Mouse (Mus musculus): ENCODE measurements at regions not wholly inside any gene's neighbourhood (a gene's known extent, or its start where the extent isn't known, plus 50 kb on each side); places are given as distances from the start of the nearest gene placed in this dataset.

- DNase-seq, result no peak
Observed at GRCm38 (mm10) chr10:29921658-29922057, 278.7 kb downstream of the Cenpw start.

GRCm38 (mm10) chr10:29897780-29898363, 302.5 kb downstream of the Cenpw start:
- peak; percentile 2 for DNase-seq

- DNase-seq, result no peak
Observed at GRCm38 (mm10) chr10:29864566-29864965, 328.9 kb upstream of the Rspo3 start.

- DNase-seq, result no peak
Observed at GRCm38 (mm10) chr10:29855749-29856313, 320.2 kb upstream of the Rspo3 start.

DNA sequence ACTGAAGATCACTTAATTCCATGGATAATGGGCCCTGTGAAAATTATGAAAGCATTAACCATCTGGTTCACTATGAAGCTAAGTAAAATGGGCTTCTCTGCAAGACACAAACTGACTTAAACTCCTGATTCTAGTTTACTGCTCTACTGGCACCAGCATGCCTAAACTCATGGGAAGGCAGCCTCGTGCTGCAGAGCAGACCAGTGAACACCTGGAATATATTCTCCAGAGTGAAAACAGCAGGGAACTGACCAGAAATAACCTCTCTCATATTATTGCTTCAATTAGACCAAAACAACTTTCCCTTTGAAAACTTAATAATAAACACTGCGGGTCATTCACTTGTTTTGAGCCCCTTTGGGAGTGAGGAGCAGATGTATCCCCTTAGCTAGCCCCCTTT, 316.8 kb upstream of the Rspo3 start:
- DNase-seq, result no peak

- DNase-seq, result no peak
Observed at GRCm38 (mm10) chr10:29824939-29825658, 289.4 kb upstream of the Rspo3 start.

DNA sequence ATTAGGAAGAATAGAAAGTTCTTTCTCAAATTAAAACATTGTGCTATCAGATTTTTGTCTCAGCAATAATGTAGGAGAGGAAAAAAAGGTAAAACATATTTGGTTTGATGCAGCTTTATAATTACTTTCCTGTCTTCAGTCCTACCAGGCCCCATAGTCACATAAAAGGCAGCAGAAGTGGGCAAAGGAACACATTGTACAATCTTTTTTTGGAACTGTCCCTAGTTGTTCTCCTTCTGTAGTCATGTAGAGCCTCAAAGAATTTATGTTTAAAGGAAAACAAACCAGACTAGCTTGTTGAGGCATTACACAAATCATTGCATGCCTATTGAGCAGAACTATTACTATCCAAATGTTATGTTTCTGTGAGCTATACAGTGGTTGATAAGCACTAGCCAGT, 288.7 kb upstream of the Rspo3 start:
- DNase-seq, result no peak

- DNase-seq, result no peak
Observed at GRCm38 (mm10) chr10:29823177-29823576, 287.5 kb upstream of the Rspo3 start.

- DNase-seq, result peak; percentile 56
Observed at GRCm38 (mm10) chr10:29803915-29804545, 268.4 kb upstream of the Rspo3 start.

DNA sequence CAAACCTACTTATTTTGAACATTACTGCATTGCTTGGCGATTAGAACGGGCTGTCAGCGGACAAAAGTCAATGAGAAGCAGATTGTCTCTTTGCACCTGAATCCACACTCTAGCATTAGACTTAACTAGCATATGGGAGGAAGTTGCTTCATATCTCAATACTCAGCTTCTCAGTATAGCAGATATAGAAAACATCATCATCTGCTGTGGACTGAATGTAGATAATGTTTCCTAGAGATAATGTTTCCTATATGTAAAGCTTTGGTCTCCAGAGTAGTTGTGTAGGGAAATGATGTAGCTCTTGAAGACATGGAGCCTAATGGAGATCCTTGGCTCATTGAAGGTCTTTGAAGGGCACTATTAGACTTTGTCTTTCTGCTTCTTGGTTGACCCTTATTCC, 267.0 kb upstream of the Rspo3 start:
- no peak for DNase-seq

DNA sequence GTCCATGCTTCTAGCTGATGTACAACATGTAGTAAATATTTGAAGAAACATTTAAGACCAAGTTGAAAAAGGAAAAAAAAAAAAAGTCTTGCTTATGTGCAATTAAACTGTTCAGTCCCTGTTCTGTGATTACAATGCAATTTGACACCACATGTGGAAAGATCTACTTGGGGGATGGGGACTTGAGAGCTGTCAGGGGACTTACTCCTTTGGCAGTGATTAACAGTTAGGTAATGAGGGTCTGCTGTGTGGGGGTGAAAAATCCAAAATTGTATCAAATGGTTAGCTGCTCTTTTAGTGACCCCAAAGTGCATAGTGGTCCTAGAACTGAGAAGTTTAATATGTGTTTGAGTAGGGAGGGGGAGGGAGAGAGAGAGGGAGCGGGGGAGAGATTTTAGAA, 259.0 kb upstream of the Rspo3 start:
- no peak for DNase-seq

GRCm38 (mm10) chr10:29786220-29786810, 250.6 kb upstream of the Rspo3 start:
- DNase-seq, result no peak

DNA sequence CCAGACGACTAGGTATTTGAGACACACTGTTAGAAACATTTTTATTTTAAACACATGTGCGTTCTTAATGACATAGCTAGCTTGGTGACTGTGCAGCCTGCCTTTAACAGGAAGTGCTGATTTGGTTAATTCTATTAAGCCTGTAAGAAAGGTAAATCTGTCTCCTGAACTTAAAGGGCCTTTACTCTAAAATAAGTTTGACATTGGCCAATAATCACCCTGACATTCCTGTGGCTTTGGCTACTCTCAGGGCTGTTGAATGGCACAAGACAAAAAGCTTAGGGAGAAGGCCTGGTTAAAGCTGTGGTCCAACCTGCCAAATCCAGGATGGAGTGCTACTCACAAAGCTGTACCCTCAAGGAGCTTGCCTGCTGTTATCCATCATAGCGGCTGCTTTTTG, 201.0 kb upstream of the Rspo3 start:
- DNase-seq, result no peak

- no peak for DNase-seq
Observed at GRCm38 (mm10) chr10:29725319-29725718, 189.7 kb upstream of the Rspo3 start.

- no peak for DNase-seq
Observed at GRCm38 (mm10) chr10:29710967-29711366, 175.3 kb upstream of the Rspo3 start.

GRCm38 (mm10) chr10:29708653-29709052, 173.0 kb upstream of the Rspo3 start:
- no peak for DNase-seq

DNA sequence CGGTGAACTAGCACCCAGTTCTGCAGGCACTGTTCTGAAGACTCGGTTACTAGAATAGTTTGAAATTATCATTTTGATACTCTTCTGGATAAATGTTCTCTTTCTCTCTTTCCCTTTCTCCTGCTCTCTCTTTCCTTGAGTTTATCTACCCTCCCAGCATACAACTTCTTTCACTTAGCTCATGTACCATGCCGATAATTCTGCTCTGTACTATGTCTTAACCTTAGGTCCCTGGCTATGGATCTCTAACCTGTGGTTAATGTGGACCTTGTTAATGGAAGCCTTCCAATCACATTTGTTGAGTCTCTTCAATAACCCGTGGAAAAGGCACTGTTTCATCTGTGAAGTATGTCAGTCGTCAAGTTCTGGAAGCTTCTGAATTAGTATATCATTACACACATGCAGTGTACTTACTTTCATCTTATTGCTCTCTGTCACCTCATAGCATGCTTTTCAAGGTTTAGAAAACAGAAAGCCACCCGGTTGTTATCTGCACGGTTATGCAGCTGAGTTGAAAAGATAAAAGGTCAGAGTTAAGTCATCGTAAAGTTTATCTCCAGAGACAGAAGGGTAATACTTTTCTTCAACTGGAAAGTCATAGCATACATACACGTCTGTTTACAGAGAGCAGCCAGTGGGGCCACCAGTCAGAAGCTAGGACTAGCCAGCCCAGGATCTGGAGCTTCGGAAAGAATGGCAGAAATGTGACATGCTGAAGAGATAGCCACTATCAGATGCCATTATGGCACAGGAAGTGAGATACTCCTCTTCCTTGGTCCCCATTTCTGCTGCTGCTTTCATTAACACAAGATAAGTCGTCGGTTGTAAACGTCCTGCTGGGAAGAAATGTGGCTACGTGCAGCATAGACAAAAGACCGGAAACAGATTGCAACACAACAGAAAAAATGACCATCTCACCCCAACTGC, 157.6 kb upstream of the Rspo3 start:
- no peak for DNase-seq

DNA sequence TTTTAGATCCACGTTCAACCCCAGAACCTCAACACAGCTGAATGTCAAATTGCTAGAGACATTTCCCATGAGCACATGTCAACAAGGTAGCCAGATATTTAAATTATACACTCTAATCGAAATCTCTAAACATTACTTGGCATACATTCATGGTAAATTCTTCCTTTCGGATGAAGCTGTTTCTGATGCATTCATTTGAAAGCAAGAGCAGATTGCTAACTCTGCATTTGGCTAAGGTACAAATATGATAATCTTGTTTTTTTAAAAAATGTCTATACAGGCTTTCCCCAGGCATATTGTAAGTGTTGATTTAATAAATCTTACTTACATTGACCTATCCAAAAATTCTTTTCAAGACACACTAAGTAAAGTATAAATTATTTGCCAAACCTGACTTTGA, 153.9 kb upstream of the Rspo3 start:
- DNase-seq, result no peak

- DNase-seq, result no peak
Observed at GRCm38 (mm10) chr10:29686982-29687381, 151.3 kb upstream of the Rspo3 start.

GRCm38 (mm10) chr10:29674377-29674776, 138.7 kb upstream of the Rspo3 start:
- no peak for DNase-seq

DNA sequence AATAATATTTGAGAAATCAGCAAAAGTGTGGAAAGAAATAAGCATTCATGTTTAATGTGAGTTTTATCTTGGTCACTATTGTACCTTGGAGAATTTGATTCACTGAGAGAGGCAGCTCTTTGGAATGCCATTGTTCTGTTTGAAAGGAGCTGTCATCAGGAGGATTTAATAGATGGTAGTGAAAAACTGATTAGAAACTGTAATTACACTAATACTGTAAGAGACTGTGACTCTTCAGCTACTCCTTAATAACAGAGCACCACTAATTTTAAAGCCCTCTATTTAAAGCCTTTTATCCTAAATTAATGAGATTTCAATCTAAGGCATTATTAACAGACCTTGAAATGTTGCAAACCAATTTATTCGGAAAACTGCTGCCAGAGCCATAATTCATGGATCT, 126.1 kb upstream of the Rspo3 start:
- no peak for DNase-seq

DNA sequence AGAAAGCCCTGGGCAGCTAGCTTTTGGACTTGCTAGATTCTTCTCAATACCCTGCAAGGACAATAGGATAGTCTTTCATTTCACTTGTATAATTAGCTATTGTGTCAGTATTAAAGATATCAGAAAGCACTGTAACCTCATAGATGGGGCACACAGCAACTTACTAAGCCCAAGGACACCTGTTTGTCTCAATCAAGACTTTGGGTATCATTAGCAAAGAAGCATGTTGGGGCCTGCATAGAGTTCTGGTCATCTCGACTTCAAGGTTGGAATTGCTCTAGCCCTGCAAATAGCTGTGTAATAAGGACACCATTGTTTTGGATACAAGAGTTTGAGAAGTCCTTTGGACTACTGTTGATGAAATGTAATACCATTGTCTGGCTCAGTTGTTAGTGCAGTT, 104.6 kb upstream of the Rspo3 start:
- DNase-seq, result no peak

GRCm38 (mm10) chr10:29635828-29636227, 100.2 kb upstream of the Rspo3 start:
- DNase-seq, result peak; percentile 6
